Mouse (Mus musculus): ENCODE measurements around the gene Prdx6b. TPM values are rescaled to one million over a fixed set of nuclear protein-coding genes. Genes with fewer than 3 reads are reported as not detected.
A peak's percentile ranks its signal among the peaks of the same experiment; 100 is the strongest.

The Prdx6b gene
- total RNA-seq (2021): not detected
- long read RNA-seq, experiment 1: 0 reads
- long read RNA-seq, experiment 2: 0 reads

DNA sequence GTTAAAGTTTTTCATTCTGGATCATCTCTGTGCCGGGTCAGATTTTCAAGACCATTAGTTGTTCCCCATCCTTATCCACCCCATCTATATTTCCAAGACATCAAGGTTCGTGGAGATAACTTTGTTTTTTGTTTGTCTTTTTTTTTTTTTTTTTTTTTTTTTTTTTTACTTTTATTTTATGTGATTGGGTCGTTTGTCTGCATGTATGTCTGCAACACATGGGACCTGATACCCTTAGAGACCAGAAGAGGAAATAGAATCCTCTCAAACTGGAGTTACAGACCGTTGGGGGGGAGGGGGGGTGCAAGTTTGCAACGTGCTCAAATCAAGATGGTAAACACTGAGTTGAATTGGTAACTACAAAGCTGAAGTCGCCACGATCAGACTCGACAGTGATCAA, at the start of gene Prdx6b:
Gene Prdx6b (plus strand): TSS at position 301 of the 400 bp plus-strand sequence.
- intact Hi-C loops (cut with DNase I): no loop called here

DNA sequence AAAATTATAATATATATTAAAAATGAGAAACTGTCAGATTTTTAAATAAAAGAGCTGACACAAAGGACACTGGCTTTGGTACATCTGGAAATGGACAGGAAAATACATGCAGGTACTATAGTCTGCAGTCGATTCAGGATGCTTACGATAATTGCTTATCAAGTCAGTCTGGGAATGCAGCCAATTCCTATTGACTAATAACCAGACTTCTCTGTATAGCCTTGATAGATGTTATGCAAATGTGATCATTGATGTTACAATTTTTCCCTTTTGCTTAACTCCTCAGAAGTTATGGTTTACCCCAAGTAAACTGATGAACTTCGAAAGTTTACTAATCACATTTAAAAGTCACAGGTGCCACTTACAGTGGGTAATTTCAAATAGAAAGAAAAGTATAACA, 44.8 kb upstream of the Prdx6b start:
- intact Hi-C loops (cut with DNase I): no loop called here
- DNase-seq (ENCODE audit: low spot score in 2 of 2): no peak

More for the DNA sequence above, at the start of gene Prdx6b:
- DNase-seq (ENCODE audit: low spot score in 2 of 2): no peak

- DNase-seq (ENCODE audit: low spot score in 2 of 2): no peak
- intact Hi-C loops (cut with DNase I): no loop called here
Measured at GRCm38 (mm10) chr2:80247868-80248267, 44.4 kb upstream of the Prdx6b start.

GRCm38 (mm10) chr2:80259888-80260672, 32.2 kb upstream of the Prdx6b start:
- DNase-seq (ENCODE audit: low spot score in 2 of 2): no peak
- intact Hi-C loops (cut with DNase I): no loop called here

DNA sequence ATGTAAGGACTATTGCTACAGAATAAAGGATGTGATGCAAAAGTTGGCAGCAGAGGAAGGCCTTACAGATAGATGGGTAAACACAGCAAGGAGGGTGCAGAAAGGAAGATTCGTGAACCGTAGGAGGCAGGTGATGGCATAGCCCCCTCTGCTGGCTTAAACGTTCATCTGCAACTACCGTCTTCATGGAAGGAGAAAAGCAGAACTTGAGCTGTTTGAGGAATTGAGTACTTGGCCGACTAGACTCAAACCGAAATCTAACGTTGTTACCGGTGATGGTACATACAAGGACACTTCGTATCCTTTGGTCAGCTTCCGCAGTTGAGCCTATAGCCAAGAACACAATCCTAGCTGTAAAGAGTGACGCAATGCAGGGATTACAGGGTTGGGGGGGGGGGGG, 25.4 kb upstream of the Prdx6b start:
- intact Hi-C loops (cut with DNase I): loop anchor here (2.0 to 5.0 kb wide), 2 partner anchors 140 to 402 kb away; partner anchors contain the start of gene Pde1a
- peak; percentile 84 to 89 for DNase-seq (ENCODE audit: low spot score in 2 of 2)

- intact Hi-C loops (cut with DNase I): loop anchor here (5.0 kb wide), 1 partner anchor 141 kb away; the partner anchor contains the start of gene Pde1a
- peak; percentile 31 to 62 for DNase-seq (ENCODE audit: low spot score in 2 of 2)
Measured at GRCm38 (mm10) chr2:80268053-80268452, 24.2 kb upstream of the Prdx6b start.

DNA sequence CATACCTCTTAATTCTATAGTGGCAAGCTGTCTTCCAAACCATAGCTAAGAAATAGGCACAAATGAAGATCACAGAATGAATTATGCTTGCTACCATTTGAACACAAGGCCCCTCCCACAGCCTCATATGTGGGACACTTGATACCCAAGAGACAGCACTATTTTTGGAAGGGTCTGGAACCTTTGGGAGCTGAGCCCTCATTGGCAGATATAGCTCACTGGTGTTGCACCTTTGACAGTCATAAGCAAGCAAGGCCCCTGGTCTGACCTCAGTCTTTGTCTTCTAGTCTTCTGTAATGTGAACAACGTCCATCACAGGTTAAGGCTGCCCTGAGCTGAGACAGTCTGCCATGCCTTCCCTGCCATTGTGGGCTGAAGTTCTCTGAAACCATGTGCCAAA, 20.8 kb upstream of the Prdx6b start:
- intact Hi-C loops (cut with DNase I): loop anchor here (10.0 kb wide), 1 partner anchor 757 kb away; no protein-coding TSS in a partner anchor
- DNase-seq (ENCODE audit: low spot score in 2 of 2): no peak

DNA sequence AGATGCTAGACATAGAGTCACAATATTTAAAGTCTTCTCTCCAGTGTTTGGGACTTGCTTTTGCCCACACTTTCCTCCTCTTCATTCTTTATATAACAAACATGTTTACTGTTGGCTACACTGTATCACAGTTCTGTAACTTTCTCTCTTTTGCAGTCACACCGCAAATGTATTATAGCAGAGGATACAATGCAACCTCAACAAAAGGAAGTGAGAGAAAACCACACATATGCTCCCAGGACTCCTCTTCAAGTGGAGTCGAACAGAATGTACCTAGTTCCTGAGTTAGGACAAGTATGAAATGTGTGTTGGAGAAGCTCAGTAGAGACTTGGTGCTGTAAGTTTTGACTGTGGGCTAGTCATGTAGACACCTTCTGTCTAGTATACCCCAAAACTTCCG, 19.2 kb upstream of the Prdx6b start:
- no peak for DNase-seq (ENCODE audit: low spot score in 2 of 2)
- intact Hi-C loops (cut with DNase I): loop anchor here (10.0 kb wide), 1 partner anchor 758 kb away; no protein-coding TSS in a partner anchor

DNA sequence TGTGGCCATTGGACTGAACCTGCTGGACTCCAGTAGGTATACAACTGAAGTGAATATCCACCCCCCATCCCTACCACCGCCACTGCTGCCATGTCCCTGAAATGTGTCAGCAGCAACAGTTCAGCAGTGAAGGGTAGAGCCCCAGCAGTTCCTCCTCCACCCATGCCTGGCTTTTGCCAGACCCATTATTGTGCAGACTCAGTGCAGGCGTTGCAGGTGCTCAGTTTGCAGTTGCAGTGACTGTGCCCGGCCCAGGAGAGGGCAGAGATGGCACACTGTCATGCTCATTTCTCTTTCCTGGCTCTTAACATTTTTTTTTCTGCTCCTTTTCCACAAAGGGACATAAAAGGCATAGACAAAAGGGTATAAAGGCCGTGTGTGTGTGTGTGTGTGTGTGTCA, 18.5 kb upstream of the Prdx6b start:
- intact Hi-C loops (cut with DNase I): loop anchor here (10.0 kb wide), 1 partner anchor 759 kb away; no protein-coding TSS in a partner anchor
- DNase-seq (ENCODE audit: low spot score in 2 of 2): no peak

- peak; percentile 50 to 68 for DNase-seq (ENCODE audit: low spot score in 2 of 2)
- intact Hi-C loops (cut with DNase I): loop anchor here (10.0 kb wide), 1 partner anchor 760 kb away; no protein-coding TSS in a partner anchor
Measured at GRCm38 (mm10) chr2:80275136-80275535, 17.1 kb upstream of the Prdx6b start.

DNA sequence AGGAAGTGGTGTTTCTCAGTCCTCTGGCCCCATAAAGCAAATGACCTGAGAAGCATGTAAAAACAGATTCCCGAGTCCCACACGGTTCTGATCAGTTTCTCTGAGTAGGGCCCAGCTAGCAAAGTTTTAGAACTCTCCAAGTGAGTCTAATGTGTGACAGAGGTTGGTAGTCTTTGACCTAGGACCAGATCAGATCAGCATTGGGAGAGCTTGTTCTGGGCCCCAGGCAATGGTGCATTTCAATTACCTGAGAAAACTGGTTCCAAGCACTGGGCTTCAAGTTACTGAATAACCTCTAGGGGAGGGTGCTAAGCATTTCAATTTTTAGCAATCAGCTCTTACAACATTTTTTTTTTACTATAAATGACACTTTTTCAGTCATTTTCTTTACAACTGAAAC, 10.1 kb upstream of the Prdx6b start:
- DNase-seq (ENCODE audit: low spot score in 2 of 2): no peak

DNA sequence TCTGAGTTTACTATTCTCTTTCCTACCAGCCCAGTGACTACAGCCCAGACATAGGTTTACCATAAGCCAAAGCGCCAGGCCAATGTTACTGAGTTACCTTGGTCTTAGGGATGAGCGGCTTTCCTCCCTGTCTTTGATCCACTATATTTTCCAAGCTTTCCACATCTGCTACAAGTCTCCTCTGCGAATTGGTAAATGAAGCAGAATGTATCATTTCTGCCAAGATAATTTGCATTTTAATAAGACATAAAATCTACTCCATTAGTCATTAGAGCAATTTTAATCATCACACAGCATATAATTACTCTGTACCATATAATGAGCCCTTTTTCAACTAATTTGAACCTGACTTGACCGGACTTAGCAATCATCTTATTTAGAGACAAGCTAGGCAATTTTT, 5.9 kb upstream of the Prdx6b start:
- intact Hi-C loops (cut with DNase I): no loop called here
- no peak for DNase-seq (ENCODE audit: low spot score in 2 of 2)

More for the DNA sequence above, 10.1 kb upstream of the Prdx6b start:
- intact Hi-C loops (cut with DNase I): no loop called here

DNA sequence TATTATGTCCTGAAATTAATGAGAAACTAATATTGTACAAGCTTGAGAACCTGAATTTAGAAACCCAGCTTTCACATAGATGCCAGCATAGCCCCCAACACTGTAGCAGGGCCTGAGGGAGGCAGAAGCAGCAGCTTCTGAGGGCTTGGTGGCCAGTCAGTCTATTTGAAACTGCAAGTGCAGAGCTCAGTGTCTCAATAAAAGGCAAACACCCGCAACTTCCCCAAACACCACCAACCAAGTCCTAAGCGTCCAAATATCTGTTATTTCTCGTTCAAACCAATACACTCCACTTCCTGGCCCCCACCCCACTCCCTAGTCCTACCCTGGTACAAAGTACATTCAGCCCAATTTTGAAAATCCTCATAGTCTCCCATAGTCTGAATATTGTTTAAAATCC, 6.1 kb downstream of the Prdx6b start:
- no peak for DNase-seq (ENCODE audit: low spot score in 2 of 2)
- intact Hi-C loops (cut with DNase I): no loop called here

- no peak for DNase-seq (ENCODE audit: low spot score in 2 of 2)
- intact Hi-C loops (cut with DNase I): no loop called here
Measured at GRCm38 (mm10) chr2:80300806-80301205, 8.5 kb downstream of the Prdx6b start.

- no peak for DNase-seq (ENCODE audit: low spot score in 2 of 2)
- intact Hi-C loops (cut with DNase I): no loop called here
Measured at GRCm38 (mm10) chr2:80303957-80304356, 11.7 kb downstream of the Prdx6b start.

DNA sequence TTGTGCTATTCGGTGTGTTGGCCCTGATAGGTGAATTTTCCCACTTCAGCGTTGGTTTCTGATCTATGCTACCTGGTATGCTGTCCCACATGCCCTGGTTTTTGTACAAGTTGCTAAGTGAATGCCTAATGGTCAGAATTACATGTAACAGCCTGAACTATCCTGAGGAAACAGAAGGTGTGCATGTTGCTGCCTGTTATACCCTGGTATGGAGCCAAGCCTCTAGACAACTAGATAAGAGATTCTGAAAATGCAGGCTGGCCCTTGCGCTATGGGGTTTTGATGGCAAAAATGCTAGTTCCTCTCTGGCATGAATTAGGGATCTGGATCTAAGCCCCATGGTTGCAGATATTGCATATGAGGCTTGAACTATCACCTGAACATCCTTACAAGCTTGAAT, 15.4 kb downstream of the Prdx6b start:
- intact Hi-C loops (cut with DNase I): no loop called here
- DNase-seq (ENCODE audit: low spot score in 2 of 2): no peak

- DNase-seq (ENCODE audit: low spot score in 2 of 2): no peak
- intact Hi-C loops (cut with DNase I): no loop called here
Measured at GRCm38 (mm10) chr2:80309775-80310174, 17.5 kb downstream of the Prdx6b start.

DNA sequence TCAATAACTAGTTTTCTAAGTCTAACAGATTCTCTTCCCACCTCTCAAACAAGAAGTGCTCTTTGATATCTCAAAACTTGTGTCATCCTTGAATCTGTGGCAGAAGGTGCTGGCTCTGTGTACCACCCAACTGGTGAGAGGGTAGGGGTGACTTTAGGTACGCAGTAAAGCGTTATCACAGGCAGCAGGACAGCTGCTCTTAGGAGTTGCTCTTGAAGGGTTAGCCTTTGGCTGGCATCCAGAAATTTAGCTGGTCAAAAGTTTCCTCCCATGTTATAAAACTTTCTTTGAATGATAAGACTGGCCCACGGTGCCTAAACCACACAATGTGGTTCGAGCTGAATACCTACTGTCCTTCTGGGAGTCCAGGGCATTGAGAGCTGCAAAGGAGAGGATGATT, 18.5 kb downstream of the Prdx6b start:
- intact Hi-C loops (cut with DNase I): no loop called here

DNA sequence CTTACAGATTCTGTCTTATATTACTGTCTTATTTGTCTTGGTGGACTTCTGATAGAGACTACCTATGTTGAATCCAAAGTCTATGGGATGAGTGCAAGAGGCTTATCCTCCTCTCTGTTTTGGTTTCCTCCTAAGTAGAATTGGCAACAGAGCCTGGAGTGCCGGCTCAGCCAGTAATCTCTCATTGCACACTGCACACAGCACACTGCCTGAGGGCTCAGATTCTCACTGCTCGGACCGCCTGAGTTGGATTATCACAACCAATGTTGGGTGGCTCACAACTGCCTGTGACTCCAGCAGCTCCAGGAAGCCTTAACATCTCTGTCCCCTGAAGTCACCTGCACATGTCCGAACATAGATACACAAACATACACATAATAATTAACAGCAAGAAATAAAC, 19.1 kb downstream of the Prdx6b start:
- DNase-seq (ENCODE audit: low spot score in 2 of 2): no peak
- intact Hi-C loops (cut with DNase I): no loop called here

More for the DNA sequence above, 18.5 kb downstream of the Prdx6b start:
- no peak for DNase-seq (ENCODE audit: low spot score in 2 of 2)

GRCm38 (mm10) chr2:80314201-80314600, 21.9 kb downstream of the Prdx6b start:
- intact Hi-C loops (cut with DNase I): no loop called here
- DNase-seq (ENCODE audit: low spot score in 2 of 2): no peak

DNA sequence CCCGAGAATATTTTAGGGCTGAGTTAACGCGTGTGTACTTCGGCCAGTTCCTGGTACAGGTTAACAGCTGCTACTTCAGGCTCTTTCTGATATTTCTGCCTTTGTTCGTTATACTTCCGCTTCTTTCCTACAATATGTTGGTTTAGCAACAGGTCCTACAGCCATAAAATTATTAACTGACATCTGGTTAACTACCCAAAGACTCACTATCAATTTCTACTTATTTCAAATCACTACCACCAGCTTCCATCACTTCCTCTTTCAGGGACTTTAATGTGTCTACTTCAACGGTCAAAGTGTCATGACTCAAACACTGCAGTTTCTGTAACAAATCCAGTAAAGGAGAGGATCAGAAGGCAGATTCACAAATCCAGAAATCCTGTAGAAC, 22.6 kb downstream of the Prdx6b start:
- DNase-seq (ENCODE audit: low spot score in 2 of 2): no peak
- intact Hi-C loops (cut with DNase I): no loop called here
